Mouse (Mus musculus) layer of hippocampus, adult 9-11 months (tissue): ENCODE results near the gene Ezr.

ENCODE experiments used
- DNase-seq: peaks from one replicate; pipeline ENCODE4 v3.0.0; 2022

Ezr gene

DNA sequence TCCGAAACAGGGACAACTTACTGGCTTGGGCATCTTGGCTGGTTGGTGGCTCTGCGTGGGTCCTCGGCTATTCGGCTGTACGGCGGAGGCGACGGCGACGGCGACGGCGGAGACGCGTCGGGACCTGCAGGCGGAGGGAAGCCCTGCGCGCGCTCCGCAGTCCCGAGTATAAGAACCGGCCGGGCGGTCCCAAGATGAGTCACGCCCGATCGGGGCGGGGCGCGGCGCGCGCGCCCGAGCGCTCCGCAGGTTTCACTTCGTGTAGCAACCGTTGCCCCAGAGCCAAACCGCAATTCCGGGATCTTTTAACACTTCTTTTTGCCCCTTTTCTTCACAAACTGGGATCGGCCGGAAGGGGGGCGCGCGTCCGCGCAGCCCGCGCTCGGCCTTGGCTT is at the start of gene Ezr:
Gene Ezr, minus strand, starts transcription at position 174 of the 395 bp plus-strand sequence.
- peak; percentile 68 for DNase-seq

DNA sequence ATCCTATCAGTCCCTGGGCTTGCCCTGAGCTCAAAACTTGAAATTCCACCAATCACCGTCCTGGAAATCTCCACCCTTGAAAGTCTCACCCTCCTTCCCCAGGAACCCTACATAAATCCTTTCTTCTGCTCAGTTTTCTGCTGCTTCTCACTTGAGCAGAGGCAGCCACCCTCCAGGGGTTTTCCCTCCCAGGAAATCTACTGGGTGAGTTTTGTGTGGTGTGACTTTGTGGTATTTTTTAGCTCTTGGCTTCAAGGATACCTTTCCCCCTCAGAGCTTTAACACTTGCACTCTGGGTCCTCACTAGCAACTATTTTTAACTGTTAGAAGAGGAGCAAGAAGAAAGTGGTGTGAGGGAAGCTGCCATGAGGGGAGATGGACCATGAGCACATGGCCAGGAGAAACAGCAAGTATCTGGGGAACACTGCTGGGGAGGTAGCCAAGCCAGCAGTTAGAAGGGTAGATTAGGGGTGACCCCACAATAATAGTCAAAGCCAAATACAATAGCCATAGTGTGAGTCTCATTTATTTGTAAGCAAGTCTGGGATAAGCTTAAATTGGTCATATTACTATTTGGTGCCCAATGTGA is 47.5 kb upstream of the Ezr start:
- no peak for DNase-seq

DNA sequence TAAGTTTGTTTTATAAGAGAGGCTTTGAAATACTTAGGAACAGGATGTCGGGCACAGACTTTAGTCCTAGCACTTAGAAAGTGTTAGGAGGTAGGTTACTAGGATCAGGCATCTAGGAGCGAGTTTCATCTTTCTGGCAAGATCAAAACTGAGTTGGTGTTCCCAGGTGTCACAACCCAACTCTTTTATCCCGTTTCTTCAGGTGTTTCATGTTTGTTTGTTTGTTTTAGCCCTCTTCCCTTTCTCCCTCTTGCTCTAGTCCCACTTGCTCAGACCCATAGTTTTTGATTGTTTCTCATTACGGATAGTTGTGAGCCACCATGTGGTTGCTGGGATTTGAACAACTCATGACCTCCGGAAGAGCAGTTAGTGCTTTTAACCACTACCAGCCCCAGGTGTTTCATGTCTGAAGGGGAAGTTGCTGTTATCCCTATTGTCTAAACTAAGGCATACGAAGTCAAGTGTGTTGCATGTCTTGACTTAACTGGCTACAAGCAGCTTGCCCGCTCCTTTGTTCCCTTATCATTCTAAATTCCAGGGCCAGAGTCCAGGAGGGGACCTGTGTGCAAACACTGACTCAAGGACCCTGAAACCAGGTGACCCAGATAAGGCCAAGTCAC is 46.1 kb upstream of the Ezr start:
- no peak for DNase-seq

DNA sequence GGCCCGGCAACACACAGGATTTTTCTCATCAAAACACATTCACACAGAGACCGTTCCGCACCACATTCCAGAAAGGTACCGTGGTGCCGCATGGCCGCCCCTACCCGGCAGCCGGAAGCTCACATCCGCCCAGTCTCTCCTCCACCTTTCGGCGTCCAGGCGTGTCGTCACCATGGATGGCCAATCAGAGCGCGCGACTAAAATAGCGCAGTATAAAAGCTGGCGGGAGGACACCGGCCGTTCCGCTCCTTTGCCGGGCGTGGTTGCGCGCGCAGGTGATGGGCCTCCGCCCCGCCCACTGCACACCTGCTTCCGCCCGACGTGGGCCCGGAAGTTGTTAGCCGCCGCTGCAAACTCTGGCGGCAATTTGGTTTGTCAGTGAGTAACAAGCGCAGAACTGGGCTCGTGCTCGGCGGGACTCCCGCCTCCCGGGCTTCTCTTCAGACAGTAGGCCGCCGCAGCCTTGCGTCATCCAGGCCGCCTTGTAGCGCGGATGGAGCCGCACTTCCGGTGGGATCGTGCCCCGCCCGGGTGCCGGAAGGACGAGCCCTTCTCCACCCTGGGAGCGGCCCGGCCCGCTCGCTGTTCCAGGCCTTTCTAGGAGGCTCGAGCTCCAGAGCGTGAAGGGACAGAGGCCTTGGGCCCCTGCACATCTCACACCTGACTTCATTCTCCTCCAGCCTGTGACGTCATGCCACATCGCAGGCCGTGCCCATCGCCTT is 45.3 kb upstream of the Ezr start:
- DNase-seq, result peak; percentile 91

DNA sequence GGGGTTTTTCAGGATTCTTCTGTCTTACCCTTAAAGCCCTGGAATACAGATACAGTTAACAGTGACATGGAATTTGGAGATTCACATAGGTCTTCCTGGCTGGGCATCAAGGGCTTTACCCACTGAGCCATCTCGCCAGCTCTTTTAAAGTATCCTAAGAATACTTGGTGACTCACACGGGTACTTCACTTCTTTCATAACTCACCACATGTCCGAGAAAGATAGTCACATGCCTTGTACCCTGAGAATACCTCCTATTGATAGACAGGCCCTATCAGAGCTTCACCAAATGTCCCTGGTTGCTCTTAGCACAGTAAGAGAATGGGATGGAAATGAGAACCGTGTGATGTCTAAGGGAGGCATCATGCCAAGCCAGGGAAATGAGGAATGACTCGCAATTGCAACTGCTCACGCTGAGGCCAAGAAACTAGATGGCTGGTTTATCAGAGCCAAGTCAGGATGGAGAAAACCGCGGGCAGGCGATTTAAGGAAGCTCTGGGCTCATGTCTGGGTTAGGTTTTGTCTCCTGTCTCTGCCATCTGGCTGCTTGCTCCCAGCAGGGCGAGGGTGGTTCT is 44.7 kb upstream of the Ezr start:
- peak; percentile 9 for DNase-seq

DNA sequence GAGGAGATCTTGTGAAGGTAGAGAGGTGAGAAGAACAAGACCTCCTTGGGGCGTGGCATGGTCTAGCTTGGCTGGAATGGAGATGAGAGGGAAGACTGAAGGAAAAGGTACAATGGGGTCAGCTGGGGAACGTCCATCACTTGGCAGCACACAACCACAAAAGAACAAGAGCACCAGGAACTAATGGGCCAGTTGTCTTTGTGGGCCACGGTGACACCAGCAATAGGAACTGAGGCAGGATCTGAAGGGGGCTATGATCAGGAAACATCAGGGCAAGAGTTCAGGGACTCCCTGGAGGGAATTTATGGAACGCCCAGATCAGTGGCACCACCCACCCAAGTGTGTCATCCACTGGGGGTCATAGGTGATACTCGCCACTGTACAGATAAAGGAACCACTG is 34.2 kb upstream of the Ezr start:
- no peak for DNase-seq

GRCm38 (mm10) chr17:6816151-6816550 is 33.6 kb upstream of the Ezr start:
- DNase-seq, result no peak

- DNase-seq, result no peak
These were observed 32.1 kb upstream of the Ezr start for GRCm38 (mm10) chr17:6814656-6815055.

DNA sequence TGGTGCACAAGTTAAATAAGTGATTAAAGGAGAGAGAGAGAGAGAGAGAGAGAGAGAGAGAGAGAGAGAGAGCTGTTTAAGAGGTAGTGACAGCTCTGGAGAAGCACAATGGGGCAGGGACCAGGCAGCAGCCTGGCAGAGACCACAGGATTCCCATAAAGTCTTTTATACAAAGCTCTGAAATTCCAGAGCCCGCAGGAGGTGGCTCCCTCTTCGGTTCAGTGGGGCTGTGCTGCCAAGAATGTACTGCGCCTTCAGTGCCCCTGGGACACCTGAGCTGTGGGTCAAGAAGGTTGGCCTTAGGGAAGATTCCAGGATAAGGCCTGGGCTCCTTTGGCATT is 30.2 kb upstream of the Ezr start:
- DNase-seq, result no peak

DNA sequence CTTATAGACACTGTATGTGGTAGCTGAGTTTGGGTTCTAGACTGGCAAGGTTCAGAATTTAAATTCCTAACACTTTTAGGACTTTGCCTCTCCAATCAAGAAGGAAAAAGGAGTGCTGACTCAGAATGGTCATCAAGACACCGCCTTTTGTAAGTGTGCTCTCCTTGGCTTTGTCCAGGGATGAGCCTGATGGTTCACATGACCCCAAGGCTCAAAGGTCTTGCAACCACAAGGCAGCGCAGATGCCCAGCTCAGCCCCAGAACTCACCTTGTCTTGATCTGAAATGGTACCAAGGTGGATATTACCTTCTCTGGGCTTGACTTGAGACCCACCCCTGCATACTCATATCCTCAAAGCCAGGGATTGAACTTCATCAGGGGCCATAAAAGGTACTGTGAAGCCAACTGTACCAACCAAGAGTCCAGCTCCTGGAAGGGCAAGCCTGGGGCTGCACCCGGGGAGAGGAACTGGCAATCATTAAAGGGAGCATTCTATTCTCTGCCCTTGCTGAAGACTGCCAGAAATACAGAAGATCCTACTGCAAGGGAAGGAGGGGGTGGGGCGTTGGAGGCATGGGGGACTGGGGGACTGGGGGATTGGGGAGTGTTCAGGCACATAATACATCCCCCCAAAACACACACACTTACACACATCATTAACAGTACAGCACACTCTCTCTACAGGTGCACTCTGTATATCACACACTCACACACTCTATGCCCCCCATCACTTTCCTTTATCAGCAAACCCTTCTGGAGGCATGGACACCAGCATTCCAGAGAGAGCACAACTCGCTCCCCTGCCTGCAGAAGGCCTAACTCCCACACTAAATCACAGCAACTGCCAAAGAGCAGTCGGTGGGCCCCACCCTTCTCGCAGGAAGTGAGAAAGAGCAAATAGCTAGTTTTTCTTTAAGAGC is 29.6 kb upstream of the Ezr start:
- DNase-seq, result no peak

DNA sequence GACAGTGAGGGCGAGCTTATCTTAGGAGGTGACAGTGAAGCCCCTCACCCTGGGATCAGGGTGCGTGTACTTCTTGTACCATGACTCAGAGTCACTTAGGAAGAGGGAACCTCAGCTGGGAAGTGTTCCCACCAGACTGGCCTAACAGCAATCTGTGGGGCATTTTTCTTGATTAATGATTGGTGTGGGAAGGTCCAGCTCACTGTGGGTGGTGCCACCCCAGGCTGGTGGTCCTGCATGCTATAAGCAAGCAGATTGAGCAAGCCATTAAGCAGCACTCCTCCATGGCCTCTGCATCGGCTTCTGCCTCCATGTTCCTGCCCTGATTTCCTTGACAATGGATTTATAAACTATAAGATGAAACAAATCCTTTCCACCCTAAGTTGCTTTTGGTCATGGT is 26.7 kb upstream of the Ezr start:
- no peak for DNase-seq

DNA sequence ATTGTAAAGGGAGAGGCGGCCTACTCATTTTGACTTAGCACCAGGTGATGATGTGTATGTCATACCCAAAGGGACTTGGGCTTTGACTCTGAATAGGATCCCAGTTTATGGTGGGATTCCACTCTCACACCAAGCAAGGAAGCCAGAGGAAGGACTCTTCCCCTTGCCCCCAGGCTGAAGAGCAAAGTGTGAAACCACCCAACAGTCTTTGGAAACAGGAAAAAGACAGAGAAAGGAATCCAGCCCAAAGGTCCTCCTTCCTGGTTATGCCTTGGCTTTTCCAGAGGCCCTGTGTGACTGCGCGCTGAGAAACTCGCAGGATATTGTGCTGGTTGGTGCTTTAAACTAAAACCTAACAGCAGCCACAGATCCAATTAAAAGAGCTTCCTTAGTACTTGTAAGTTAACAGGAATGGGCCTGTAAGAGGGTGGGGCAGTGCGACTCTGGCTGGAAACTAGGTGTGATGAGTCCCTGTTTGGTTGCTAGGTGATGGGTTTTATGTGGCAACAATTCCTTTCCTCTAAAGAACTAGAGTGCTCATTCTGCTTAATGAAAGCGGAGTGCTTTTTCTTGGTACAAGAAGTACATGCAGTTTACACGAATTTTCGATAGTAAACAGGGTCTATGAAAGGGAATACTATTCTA is 26.1 kb upstream of the Ezr start:
- DNase-seq, result peak; percentile 17

- no peak for DNase-seq
These were observed 25.4 kb upstream of the Ezr start for GRCm38 (mm10) chr17:6807827-6808520.

GRCm38 (mm10) chr17:6804853-6805543 is 22.4 kb upstream of the Ezr start:
- DNase-seq, result no peak

GRCm38 (mm10) chr17:6804111-6804510 is 21.5 kb upstream of the Ezr start:
- DNase-seq, result no peak

- no peak for DNase-seq
These were observed 21.0 kb upstream of the Ezr start for GRCm38 (mm10) chr17:6803614-6804013.

GRCm38 (mm10) chr17:6798392-6799061 is 15.9 kb upstream of the Ezr start:
- DNase-seq, result no peak

GRCm38 (mm10) chr17:6797471-6797870 is 14.9 kb upstream of the Ezr start:
- DNase-seq, result no peak

GRCm38 (mm10) chr17:6794160-6794751 is 11.7 kb upstream of the Ezr start:
- no peak for DNase-seq

- peak; percentile 53 for DNase-seq
These were observed 7.1 kb upstream of the Ezr start for GRCm38 (mm10) chr17:6789581-6790118.
